Mouse (Mus musculus) thymus, adult 2 months (tissue): ENCODE results near the gene Cfap45.

Source experiments
- CTCF ChIP-seq: fragments of 200-500 bp; IDR thresholded peaks from 2 replicates; pipeline ENCODE4 v1.5.1; 2012; ENCODE audit warnings: mild to moderate bottlenecking, control low read depth, low read length, moderate library complexity, borderline replicate concordance; ENCODE audit not compliant: control insufficient read depth, poor library complexity, insufficient read depth; ENCODE audit errors: extremely low read depth
- POLR2A ChIP-seq: fragments of 200-500 bp; IDR thresholded peaks from 2 replicates; pipeline ENCODE4 v1.6.1; 2012; ENCODE audit warnings: mild to moderate bottlenecking, low read length, control low read depth, moderate library complexity; ENCODE audit not compliant: control insufficient read depth, poor library complexity, insufficient read depth; ENCODE audit errors: extremely low read depth

DNA sequence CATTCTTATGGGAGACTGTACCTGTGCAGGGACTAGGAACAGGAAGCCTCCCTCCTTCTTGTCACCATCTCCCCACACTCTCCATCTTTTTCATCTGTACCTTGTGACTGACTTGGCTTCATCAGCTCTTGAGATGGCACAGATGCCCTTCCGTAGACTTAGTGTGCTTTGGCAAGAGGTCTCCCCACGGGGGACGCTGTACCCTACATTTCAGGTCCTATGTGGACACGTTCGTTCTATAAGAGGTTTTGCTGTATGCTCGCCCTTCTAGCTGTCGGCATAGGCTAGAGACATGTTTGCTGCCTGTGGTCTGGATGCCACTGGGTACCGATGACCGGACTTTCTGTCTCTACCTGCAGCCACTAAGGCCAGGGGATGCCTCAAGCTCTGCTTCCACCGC lies 6.8 kb downstream of the Cfap45 start:
- TF ChIP-seq POLR2A (no peak), CTCF (no peak)
